Mouse (Mus musculus) fibroblast of lung, adult 2 months (primary cell): ENCODE measurements at regions not wholly inside any gene's neighbourhood (a gene's known extent, or its start where the extent isn't known, plus 50 kb on each side); places are given as distances from the start of the nearest gene placed in this dataset.
A peak's percentile ranks its signal among the peaks of the same experiment; 100 is the strongest.

ENCODE experiments used
- DNase-seq: peaks from one replicate; pipeline ENCODE4 v3.0.0-alpha.2; 2011; ENCODE audit warnings: low read depth

GRCm38 (mm10) chr15:97501420-97501819 is 204.2 kb downstream of the Rpap3 start:
- DNase-seq = no peak

DNA sequence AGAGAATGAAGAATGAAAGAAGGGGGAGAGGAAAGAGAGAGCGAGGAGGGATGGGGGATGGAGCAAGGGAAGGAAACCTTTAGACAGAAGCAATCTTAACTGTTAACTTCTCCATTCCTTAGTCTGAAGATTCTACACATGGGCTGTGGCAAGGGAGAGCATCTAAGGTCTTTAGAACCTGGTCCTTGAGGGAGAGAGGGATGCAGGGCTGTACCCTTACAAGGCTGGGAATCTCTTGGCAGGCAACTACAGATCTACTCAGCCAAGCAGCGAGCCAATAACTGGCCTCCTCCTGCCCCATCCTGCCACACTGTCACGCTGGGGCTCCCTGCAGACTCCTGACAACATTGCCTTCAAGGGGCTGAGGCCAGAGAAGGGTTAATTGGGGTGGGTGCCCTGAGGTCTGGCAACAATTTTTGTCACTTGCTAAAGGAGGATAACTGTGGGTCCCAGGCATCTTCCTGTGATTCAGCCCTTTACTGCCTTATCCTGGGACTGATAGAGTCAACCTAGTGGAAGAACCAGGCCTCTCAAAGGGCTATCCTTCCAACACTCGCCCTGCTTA is 205.7 kb downstream of the Rpap3 start:
- no peak for DNase-seq

DNA sequence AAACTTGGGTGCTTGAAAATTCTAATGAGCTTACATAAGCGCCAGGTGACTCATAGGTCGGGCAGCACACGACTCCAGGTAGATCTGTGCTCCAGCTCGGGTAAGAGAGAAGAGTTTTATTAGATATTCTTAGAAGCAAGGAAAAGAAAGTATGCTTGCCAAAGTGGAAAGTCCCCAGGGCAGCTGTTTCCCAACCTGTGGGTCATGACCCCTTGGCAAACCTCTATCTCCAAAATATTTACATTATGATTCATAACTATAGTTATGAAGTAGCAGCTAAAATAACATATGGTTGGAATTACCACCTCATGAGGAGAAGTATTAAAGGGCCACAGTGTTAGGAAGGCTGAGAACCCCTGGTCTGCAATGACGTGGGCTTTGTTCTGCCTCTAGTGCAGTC is 206.4 kb downstream of the Rpap3 start:
- DNase-seq = peak; percentile 67

DNA sequence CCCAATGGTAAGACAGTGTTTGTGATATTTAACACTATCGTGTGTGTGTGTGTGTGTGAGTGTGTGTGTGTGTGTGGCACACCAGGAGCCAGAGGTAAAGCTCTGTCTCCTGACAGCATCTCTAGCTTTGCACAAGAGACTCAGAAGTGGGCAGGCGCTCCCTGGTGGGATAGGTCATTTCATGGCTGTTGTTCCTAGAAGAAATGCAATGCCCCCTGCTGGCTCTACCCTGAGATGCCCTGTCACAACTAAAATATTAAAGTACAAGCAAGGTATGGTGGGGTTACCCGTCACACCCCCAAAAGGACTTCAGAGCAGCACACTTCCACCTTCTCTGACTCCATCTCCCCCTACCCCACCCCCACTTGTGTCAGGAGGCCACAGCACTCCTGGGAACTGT is 207.2 kb downstream of the Rpap3 start:
- no peak for DNase-seq

- no peak for DNase-seq
Observed at GRCm38 (mm10) chr15:97496026-97496425, 209.6 kb downstream of the Rpap3 start.

GRCm38 (mm10) chr15:97493340-97493739 is 212.3 kb downstream of the Rpap3 start:
- DNase-seq = no peak

DNA sequence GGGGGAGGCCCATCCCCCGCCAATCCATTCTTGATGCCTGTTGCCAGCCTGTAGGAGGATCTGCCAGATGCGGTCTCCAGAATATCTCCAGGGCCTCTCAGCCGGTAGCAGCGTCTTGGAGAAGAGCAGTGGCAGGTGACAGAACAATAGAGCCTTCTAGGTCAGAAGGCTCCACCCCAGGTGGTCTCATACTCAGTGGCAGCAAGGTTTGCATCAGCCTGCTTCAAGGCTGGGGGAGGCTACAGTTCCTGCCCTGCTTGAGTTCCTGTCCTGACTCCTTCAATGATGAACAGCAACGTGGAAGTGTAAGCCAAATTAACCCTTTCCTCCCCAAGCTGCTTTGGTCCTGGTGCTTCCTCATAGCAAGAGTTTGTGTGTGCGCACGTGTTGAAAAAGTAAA is 213.8 kb downstream of the Rpap3 start:
- no peak for DNase-seq

GRCm38 (mm10) chr15:97487425-97487824 is 218.2 kb downstream of the Rpap3 start:
- no peak for DNase-seq

DNA sequence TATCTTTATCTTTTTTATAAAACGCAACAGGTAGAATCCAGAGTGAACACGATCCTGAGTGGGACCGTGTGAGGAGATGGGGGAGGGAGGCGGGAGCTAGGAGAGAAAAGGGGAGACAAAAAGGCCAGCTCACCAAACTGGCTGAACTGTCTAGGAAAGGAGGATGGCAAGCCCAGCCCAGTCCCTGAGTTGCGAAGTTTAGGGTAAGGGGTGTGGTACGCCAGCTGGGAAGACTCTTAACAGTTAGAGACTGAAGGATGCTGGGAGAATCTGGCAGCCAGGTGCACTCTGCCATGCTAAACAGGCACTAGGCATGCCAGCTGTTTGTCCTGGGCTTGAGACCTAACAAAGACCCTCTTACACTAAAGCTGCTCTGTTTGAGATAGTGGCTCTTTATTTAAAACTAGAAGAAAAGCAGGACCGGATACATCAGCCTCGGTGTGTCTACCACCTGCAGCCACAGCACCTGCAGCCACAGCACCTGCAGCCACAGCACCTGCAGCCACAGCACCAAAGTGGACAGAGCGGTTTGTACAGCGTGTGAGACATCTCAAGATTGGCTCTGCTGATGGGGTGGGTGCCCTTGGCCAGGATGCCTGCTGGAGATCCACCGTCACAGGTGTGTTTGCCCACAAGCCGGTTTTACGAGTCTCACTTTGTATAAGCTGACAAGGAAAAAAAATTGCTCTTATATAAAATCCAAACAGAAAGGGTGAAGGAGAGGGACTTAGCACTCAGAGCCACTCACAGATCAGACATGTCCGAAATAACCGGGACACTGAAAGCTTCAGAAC is 225.1 kb upstream of the Amigo2 start:
- DNase-seq = no peak

- no peak for DNase-seq
Observed at GRCm38 (mm10) chr15:97471476-97471875, 224.4 kb upstream of the Amigo2 start.

DNA sequence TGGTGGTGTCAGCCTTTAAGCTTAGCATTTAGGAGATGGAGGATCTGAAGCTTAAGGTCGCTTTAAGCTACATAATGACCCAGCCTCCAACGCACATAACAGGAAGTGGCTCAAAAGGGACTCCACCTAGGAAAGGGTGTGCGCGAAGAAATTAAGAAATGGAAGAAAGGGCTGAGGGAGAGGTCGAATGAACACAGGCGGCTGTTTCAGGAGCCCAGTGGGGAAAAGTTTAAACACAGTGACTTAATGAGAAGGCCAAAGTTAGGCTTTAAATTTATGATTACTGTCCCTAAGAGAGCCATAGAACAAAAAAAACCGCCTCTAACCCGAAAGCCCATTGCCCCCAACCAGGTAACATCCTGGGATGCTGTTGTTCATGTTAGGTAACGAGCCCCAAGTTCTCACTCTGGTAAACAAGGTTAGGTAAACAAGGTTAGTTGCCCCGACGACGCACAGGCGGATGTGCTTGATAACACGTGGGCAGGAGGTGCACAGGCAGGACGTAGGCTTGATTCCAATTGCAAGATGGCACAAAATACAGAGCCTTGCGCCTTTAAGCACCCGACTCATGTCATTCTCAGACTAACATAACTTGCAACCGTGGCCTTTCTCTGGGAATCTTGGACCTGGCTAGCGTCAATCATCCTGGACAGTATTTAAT is 222.7 kb upstream of the Amigo2 start:
- no peak for DNase-seq

GRCm38 (mm10) chr15:97468732-97469683 is 221.9 kb upstream of the Amigo2 start:
- DNase-seq = no peak

GRCm38 (mm10) chr15:97467781-97468485 is 220.8 kb upstream of the Amigo2 start:
- DNase-seq = no peak

- DNase-seq = no peak
Observed at GRCm38 (mm10) chr15:97466906-97467465, 219.9 kb upstream of the Amigo2 start.

GRCm38 (mm10) chr15:97466110-97466509 is 219.0 kb upstream of the Amigo2 start:
- no peak for DNase-seq

DNA sequence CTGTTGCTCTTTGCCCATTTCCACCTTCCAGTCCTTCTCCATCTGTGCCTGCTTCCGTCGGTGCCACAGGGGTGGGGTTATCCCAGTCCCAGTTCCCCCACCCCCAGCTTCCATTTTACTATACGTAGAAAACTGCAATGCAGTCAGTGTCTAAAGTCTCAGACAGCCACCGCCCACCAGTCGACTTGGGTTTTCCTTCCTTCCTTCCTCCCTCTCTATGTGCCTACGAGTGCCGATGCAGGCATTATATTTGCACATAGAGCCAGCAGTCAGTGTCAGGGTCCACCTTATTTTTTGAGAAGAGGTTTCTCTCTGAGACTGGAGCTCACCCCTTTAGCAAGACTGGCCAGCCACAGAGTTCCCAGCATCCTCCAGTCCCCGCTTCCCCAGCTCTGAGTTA is 218.3 kb upstream of the Amigo2 start:
- no peak for DNase-seq

DNA sequence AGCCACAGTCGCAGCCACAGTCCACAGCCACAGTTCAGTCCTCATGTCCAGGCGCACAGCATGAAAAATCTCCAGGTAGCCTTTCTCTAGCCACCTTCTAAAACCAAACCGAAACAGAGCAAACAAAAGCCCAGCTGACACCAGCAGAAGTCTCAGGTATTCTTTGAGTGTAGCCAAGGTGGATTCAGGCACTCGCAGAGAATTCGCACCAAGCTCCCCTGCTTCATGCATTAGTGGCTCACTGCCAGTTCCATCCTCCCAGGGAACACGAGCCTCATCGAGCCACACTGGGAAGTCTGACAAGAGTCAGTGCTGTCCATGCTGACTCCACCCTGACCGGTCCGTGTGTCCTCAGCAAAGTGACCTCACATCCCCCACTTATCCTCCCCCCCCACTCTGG is 217.7 kb upstream of the Amigo2 start:
- DNase-seq = no peak

GRCm38 (mm10) chr15:97462587-97462986 is 215.5 kb upstream of the Amigo2 start:
- peak; percentile 23 for DNase-seq

DNA sequence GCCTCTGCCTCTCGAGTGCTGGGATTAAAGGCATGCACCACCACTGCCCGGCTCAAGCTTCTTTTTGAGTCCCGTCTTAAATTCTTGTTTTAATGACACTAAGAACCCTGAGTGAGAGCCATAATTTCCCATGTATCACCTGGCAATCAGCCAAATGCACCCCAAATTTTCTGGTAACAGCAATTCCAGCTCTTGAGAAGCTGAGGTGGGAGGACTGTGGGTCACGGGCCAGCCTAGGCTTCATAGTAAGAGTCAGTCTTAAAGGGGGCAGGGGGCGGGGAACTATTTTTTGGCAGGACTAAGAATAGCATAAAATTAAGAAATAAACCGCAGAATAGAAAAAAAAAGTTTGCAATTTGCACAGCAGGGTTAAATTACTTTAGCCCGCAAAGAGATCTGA is 214.9 kb upstream of the Amigo2 start:
- no peak for DNase-seq

DNA sequence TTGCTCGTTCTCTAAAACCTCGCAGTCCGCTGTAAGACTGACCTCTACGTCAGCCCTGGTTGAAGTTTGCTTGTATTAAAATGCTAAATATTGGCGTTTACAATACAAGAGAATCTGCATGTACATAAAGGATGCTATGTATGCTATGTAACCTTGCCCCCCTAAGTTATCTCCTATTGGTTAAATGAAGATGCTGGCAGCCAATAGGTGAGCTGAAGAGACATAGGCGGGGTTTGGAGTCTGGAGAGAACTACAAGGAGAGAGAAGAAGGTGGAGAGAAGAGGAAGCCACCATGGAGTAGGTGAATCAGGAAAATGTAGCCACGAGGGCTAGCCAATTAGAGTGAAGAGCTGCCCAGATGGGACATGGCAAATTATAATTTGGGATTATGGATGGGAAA is 214.0 kb upstream of the Amigo2 start:
- DNase-seq = no peak

DNA sequence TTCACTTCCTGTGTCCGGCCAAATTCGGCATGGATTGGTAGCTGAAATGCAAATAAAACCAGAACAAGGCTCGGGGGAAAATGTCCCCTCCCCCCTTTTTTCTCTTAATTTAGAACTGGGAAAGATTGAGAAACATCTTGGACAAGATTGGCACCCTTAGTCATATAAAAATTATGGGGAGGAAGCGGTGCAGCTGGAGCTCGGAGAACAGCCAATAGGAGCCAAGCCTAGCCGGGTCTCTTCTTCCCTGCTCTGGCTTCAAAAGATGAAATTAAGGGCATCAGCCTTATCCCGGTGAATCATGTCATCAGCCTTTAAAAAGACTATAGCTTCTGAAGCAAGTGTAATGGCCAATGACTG is 213.3 kb upstream of the Amigo2 start:
- DNase-seq = no peak
